Comparison of ENCODE assay signal across 8 mouse cellular contexts in the genomic region with DNA sequence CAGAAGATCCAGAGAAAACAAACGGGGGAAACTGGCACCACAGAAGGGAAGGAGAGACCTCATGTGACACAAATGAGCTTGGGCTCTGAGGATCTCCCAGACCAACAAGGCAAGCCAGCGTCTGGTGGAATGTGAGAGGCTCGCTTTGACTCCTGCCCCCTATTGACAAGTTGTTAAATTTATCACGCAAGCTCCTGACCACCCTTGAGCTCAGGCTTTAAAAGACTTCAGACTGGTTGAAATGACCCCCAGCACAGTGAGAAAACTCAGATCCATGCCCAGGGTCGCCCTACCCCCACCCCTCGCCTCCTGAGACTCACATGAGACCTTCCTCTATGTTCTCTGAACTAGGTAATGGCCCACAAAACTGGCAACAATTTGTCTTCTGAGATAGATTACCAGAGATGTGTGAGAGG. TPM values are rescaled to one million over a fixed set of nuclear protein-coding genes. Genes with fewer than 3 reads are reported as not detected.
DNase-seq lines count a peak whose midpoint lies in the region; ATAC-seq and TF ChIP-seq lines count a peak whose summit lies in the region.

A gene (plus strand): TSS at position 242 of the 416 bp plus-strand sequence.

- H3K4me2 ChIP-seq in forebrain, embryonic 13.5 days = peak within 1 kb of the TSS; percentile 67
- peak within 1 kb of the TSS; percentile 56 for H3K4me2 ChIP-seq in midbrain, embryonic 11.5 days

- ATAC-seq in forebrain, embryonic 13.5 days = peak; percentile 19
- peak; percentile 65 for ATAC-seq in midbrain, embryonic 11.5 days (ENCODE audit: low FRiP score)

- TF ChIP-seq CTCF in left cerebral cortex, adult 2 months (IDR thresholded peaks at IDR 0.05) = peak; percentile 52
- TF ChIP-seq CTCF in bone marrow macrophage, adult 2 months (IDR thresholded peaks at IDR 0.05; ENCODE audit: low read depth, low read length) = peak; percentile 58

- H3K4me3 ChIP-seq in left cerebral cortex, adult 2 months = peak within 1 kb of the TSS; percentile 71
- H3K4me3 ChIP-seq in bone marrow macrophage, adult 2 months (ENCODE audit: insufficient read depth, low read length) = peak within 1 kb of the TSS; percentile 80
- H3K4me3 ChIP-seq in forebrain, embryonic 13.5 days = peak within 1 kb of the TSS; percentile 59
- H3K4me3 ChIP-seq in midbrain, embryonic 11.5 days (ENCODE audit: low read depth, low read length) = peak within 1 kb of the TSS; percentile 52

- peaks cover 44% of the 10 kb centered on the region for H3K4me1 ChIP-seq in bone marrow macrophage, adult 2 months (ENCODE audit: control insufficient read depth, insufficient read depth, low read length)
- H3K4me1 ChIP-seq in forebrain, embryonic 13.5 days = peaks cover 16% of the 10 kb centered on the region
- H3K4me1 ChIP-seq in midbrain, embryonic 11.5 days (ENCODE audit: control insufficient read depth, insufficient read depth, low read length) = peaks cover 6% of the 10 kb centered on the region; the same call in 1 of the 2 replicates

- TF ChIP-seq POLR2A in bone marrow macrophage, adult 2 months (IDR thresholded peaks at IDR 0.05; ENCODE audit: borderline replicate concordance, low read depth, low read length) = no peak

- H3K9me3 ChIP-seq in forebrain, embryonic 13.5 days (replicated peaks) = no peaks in the 10 kb centered on the region
- no peaks in the 10 kb centered on the region for H3K9me3 ChIP-seq in midbrain, embryonic 11.5 days (ENCODE audit: control insufficient read depth, low read length)

- peak within 1 kb of the TSS; percentile 97 for H3K27ac ChIP-seq in left cerebral cortex, adult 2 months
- peak within 1 kb of the TSS; percentile 89 for H3K27ac ChIP-seq in bone marrow macrophage, adult 2 months (ENCODE audit: insufficient read depth, low read depth, low read length)
- peak within 1 kb of the TSS; percentile 87 for H3K27ac ChIP-seq in forebrain, embryonic 13.5 days
- peak within 1 kb of the TSS; percentile 69 for H3K27ac ChIP-seq in midbrain, embryonic 11.5 days (ENCODE audit: low read depth, low read length)

- peak within 1 kb of the TSS; percentile 76 for H3K9ac ChIP-seq in forebrain, embryonic 13.5 days
- peak within 1 kb of the TSS; percentile 80 for H3K9ac ChIP-seq in midbrain, embryonic 11.5 days (ENCODE audit: low read length)

- H3K27me3 ChIP-seq in forebrain, embryonic 13.5 days = no peaks in the 10 kb centered on the region
- H3K27me3 ChIP-seq in midbrain, embryonic 11.5 days (ENCODE audit: control insufficient read depth, insufficient read depth, low read length) = no peaks in the 10 kb centered on the region

- DNase-seq in left cerebral cortex, adult 2 months (ENCODE audit: extremely low spot score in 1 of 2, low spot score in 2 of 2) = no peak
- DNase-seq in left cerebral cortex, adult 11 months (ENCODE audit: low spot score) = no peak
- no peak for DNase-seq in left cerebral cortex, adult 8-10 months (ENCODE audit: low spot score in 2 of 2)
- no peak for DNase-seq in midbrain, embryonic 11.5 days (ENCODE audit: low spot score, missing footprints)
- no peak for DNase-seq in frontal cortex, postnatal 36 days (ENCODE audit: low spot score in 2 of 2)
- no peak for DNase-seq in adrenal gland, adult 18-20 months (ENCODE audit: low spot score in 2 of 2)

- under 1% methylated on average over 6 of the region's 6 CpGs for WGBS in forebrain, embryonic 13.5 days
- 5% methylated on average over 6 of the region's 6 CpGs for WGBS in midbrain, embryonic 11.5 days

- intact Hi-C loops in left cerebral cortex, adult 2 months (cut with DNase I) = loop anchor here (2.0 kb wide), 1 partner anchor 44 kb away; a partner anchor contains a TSS

- H3K36me3 ChIP-seq in forebrain, embryonic 13.5 days (ENCODE audit: poor library complexity, severe bottlenecking) = peaks cover 28% of the 10 kb centered on the region
- H3K36me3 ChIP-seq in midbrain, embryonic 11.5 days (ENCODE audit: control insufficient read depth, insufficient read depth, low read length) = 0 out of 2 replicates have a peak, but pooled peaks cover 2% of the 10 kb centered on the region

RNA-seq across cellular contexts. Expression of the gene that starts here (rescaled TPM):
- 10 to 100 TPM; 77.6 to 78.9 TPM for total RNA-seq in left cerebral cortex, adult 2 months (2021)
- 1.8 and 2.4 TPM in 2 replicates for polyA plus RNA-seq in bone marrow macrophage, adult 2 months (2012; ENCODE audit: insufficient read depth, insufficient read length, missing spikeins)
- polyA plus RNA-seq in forebrain, embryonic 13.5 days (2015; fragmentation: Nextera tagmentation; extraction: Ambion mirVana) = 17.4 and 18.7 TPM in 2 replicates
- total RNA-seq in left cerebral cortex, adult 8-10 months (2022) = 10 to 100 TPM; 73.0 to 83.2 (median 79.8) TPM
- 14.7 and 17.3 TPM in 2 replicates for polyA plus RNA-seq in midbrain, embryonic 11.5 days (2014; fragmentation: Nextera tagmentation; extraction: Ambion mirVana)
- total RNA-seq in adrenal gland, adult 18-20 months (2021) = 1 to 10 TPM; 3.7 to 4.0 TPM

Comparison
In these comparisons a context has a peak if more than half of its experiments do, and no peak if none do; other contexts are left out.
1. RNA of the gene that starts here (total RNA-seq): 73.0 to 83.2 TPM in left cerebral cortex, adult 8-10 months and 77.6 to 78.9 TPM in left cerebral cortex, adult 2 months; 3.7 to 4.0 TPM in adrenal gland, adult 18-20 months; every median in the first group is over 10 times any median in the second.
2. Peak in every context shown above with its lines, with median percentiles within 50 percentile points of each other: H3K27ac ChIP-seq and H3K4me3 ChIP-seq.